ENCODE assay signal across 51 mouse cellular contexts in genomic region chr2:158519800-158520199, GRCm38 (mm10). TPM values are rescaled to one million over a fixed set of nuclear protein-coding genes. Genes with fewer than 3 reads are reported as not detected.
"Had no signal": no experiment of that assay in that cellular context is flagged by ENCODE, and none has a peak within 500 bp of the region (broad histone marks: within the 10 kb centered on the region; RNA-seq: fewer than 3 reads in every experiment).

No protein-coding gene starts in this region.

- H3K9ac ChIP-seq: heart, embryonic 12.5 days; heart, embryonic 13.5 days; heart, embryonic 15.5 days; hindbrain, embryonic 12.5 days; hindbrain, embryonic 13.5 days; hindbrain, embryonic 14.5 days; hindbrain, embryonic 15.5 days; intestine, embryonic 15.5 days; kidney, embryonic 15.5 days had no signal

- H3K27me3 ChIP-seq: heart, embryonic 12.5 days; heart, embryonic 15.5 days; hindbrain, embryonic 12.5 days; hindbrain, embryonic 13.5 days; hindbrain, embryonic 15.5 days; intestine, embryonic 15.5 days; kidney, embryonic 15.5 days had no signal

- H3K36me3 ChIP-seq: heart, embryonic 12.5 days; heart, embryonic 13.5 days; heart, embryonic 15.5 days; hindbrain, embryonic 10.5 days; hindbrain, embryonic 12.5 days; hindbrain, embryonic 13.5 days; hindbrain, embryonic 15.5 days; intestine, embryonic 15.5 days; kidney, embryonic 15.5 days had no signal

- H3K4me1 ChIP-seq: hindbrain, embryonic 10.5 days; hindbrain, embryonic 12.5 days; hindbrain, embryonic 13.5 days; hindbrain, embryonic 15.5 days; intestine, embryonic 15.5 days had no signal

- ATAC-seq: hindbrain, embryonic 16.5 days; hindbrain, postnatal 0 days; inflammation-experienced regulatory T-cells, adult 6 months; intestine, embryonic 15.5 days; intestine, embryonic 16.5 days; intestine, postnatal 0 days had no signal

- H3K4me3 ChIP-seq: heart, embryonic 12.5 days; heart, embryonic 13.5 days; heart, embryonic 15.5 days; hindbrain, embryonic 10.5 days; hindbrain, embryonic 12.5 days; hindbrain, embryonic 13.5 days; hindbrain, embryonic 15.5 days; intestine, embryonic 15.5 days; kidney, embryonic 15.5 days; layer of hippocampus, adult 2 months; left cerebral cortex, adult 2 months had no signal

- H3K9me3 ChIP-seq: heart, embryonic 13.5 days; heart, embryonic 15.5 days; hindbrain, embryonic 12.5 days; hindbrain, embryonic 13.5 days; hindbrain, embryonic 15.5 days; intestine, embryonic 15.5 days; kidney, embryonic 15.5 days had no signal

- H3K27ac ChIP-seq: heart, embryonic 13.5 days; heart, embryonic 15.5 days; hindbrain, embryonic 10.5 days; hindbrain, embryonic 12.5 days; hindbrain, embryonic 13.5 days; hindbrain, embryonic 14.5 days; hindbrain, embryonic 15.5 days; hindbrain, postnatal 0 days; intestine, embryonic 15.5 days; kidney, embryonic 15.5 days; kidney, postnatal 0 days; layer of hippocampus, adult 2 months; left cerebral cortex, adult 2 months had no signal

- H3K4me2 ChIP-seq: heart, embryonic 11.5 days; heart, embryonic 12.5 days; heart, embryonic 13.5 days; heart, embryonic 15.5 days; hindbrain, embryonic 12.5 days; hindbrain, embryonic 13.5 days; hindbrain, embryonic 14.5 days; hindbrain, embryonic 15.5 days; intestine, embryonic 15.5 days; kidney, embryonic 15.5 days had no signal

- DNase-seq: heart, postnatal 10 days; heart, postnatal 14 days; heart, postnatal 36 days; heart, postnatal 4 days; kidney, adult 11 months; kidney, adult 18-20 months; kidney, adult 2 months; kidney, adult 8-10 months; kidney, adult 9 months; kidney, postnatal 10 days; kidney, postnatal 14 days; kidney, postnatal 25 days; kidney, postnatal 36 days; kidney, postnatal 4 days; layer of hippocampus, adult 9-11 months; layer of hippocampus, postnatal 36 days had no signal

RNA-seq across cellular contexts. Expression of gene Arhgap40, which starts 7.2 kb away (rescaled TPM):
- total RNA-seq: heart, postnatal 10 days; heart, postnatal 25 days; heart, postnatal 36 days; heart, postnatal 4 days; hematopoietic stem cell, adult 5-6 weeks; layer of hippocampus, adult 18-20 months; layer of hippocampus, adult 2 months; layer of hippocampus, postnatal 25 days; layer of hippocampus, postnatal 36 days; left cerebral cortex, adult 18-20 months had no signal
- polyA plus RNA-seq: heart, embryonic 11.5 days; heart, embryonic 13.5 days; heart, embryonic 15.5 days; heart, embryonic 16.5 days; heart, postnatal 0 days; inflammation-experienced regulatory T-cells, adult 6 months; intestine, postnatal 0 days; large intestine, adult 2 months had no signal

RNA-seq across cellular contexts. Expression of gene Adig, which starts 17.4 kb away (rescaled TPM):
- total RNA-seq: hematopoietic stem cell, adult 5-6 weeks; hindbrain, postnatal 0 days; layer of hippocampus, adult 18-20 months; layer of hippocampus, adult 2 months; layer of hippocampus, adult 8-10 months; layer of hippocampus, postnatal 10 days; layer of hippocampus, postnatal 14 days; layer of hippocampus, postnatal 25 days; layer of hippocampus, postnatal 36 days; left cerebral cortex, adult 18-20 months; left cerebral cortex, adult 2 months had no signal
- polyA plus RNA-seq: heart, embryonic 11.5 days; heart, embryonic 12.5 days; heart, embryonic 13.5 days; heart, embryonic 14.5 days; heart, embryonic 15.5 days; heart, embryonic 16.5 days; heart, postnatal 0 days; hindbrain, embryonic 10.5 days; hindbrain, embryonic 11.5 days; hindbrain, embryonic 12.5 days; hindbrain, embryonic 13.5 days; hindbrain, embryonic 14.5 days; hindbrain, embryonic 15.5 days; hindbrain, embryonic 16.5 days; hindbrain, postnatal 0 days; inflammation-experienced regulatory T-cells, adult 6 months; intestine, embryonic 14.5 days; intestine, embryonic 15.5 days; intestine, embryonic 16.5 days; intestine, postnatal 0 days; kidney, embryonic 14.5 days; kidney, embryonic 15.5 days; kidney, embryonic 16.5 days; kidney, postnatal 0 days had no signal
